Mouse (Mus musculus): ENCODE data around the gene Golph3. TPM values are rescaled to one million over a fixed set of nuclear protein-coding genes. Genes with fewer than 3 reads are reported as not detected.
"Not testable (repeated sequence)": the region's sequence is repeated elsewhere in the genome, so short reads cannot be mapped to it uniquely, and the experiment has no call there.

Golph3 gene
- total and polyA plus RNA-seq, 2 experiments from 2014 or later = 55.8 to 116 TPM

DNA sequence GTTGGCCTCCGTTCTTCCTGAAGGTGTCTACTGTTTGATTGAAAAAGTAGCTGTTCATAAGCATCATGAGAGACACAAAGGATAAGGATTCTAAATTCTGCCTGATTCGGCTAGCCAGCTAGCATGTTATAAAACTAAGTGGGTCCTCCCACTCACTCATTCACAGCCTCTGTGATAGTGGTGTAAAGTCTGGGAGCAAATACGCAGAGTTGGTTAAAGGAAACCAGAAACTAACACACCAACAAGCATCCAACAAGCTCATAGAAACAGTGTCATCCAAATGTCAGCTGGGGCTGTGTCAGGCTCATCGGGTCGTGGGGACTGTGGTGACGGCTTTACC is 41.4 kb downstream of the Golph3 start:
- H3K27me3 ChIP-seq (ENCODE audit: insufficient read depth, low read length) = no peaks in the 10 kb centered on the region

GRCm38 (mm10) chr15:12364096-12364495 is 42.8 kb downstream of the Golph3 start:
- 0 out of 2 replicates have a peak overlapping the region, but pooled peaks have one; percentile 2 for H3K9ac ChIP-seq (replicated peaks; ENCODE audit: low read length, poor library complexity, severe bottlenecking)
- H3K9me3 ChIP-seq (ENCODE audit: low read length) = no peaks in the 10 kb centered on the region
- no peak overlapping the region for H3K4me3 ChIP-seq (ENCODE audit: low read depth, low read length)
- no peak overlapping the region for H3K27ac ChIP-seq (ENCODE audit: low read depth, low read length)
- 89% methylated on average over 4 of the region's 4 CpGs for WGBS
- TF ChIP-seq CTCF (IDR thresholded peaks at IDR 0.05) = no peak
- H3K27me3 ChIP-seq (ENCODE audit: insufficient read depth, low read length) = no peaks in the 10 kb centered on the region
- H3K4me2 ChIP-seq (ENCODE audit: low read depth, low read length, poor library complexity, severe bottlenecking) = no peak overlapping the region
- H3K4me1 ChIP-seq (ENCODE audit: insufficient read depth, low read length) = peaks cover 5% of the 10 kb centered on the region; the same call in 1 of the 2 replicates
- DNase-seq (ENCODE audit: low spot score) (no peak), ATAC-seq (ENCODE audit: low FRiP score) (no peak)
- H3K36me3 ChIP-seq (ENCODE audit: insufficient read depth, low read length) = peaks cover 7% of the 10 kb centered on the region; the same call in 1 of the 2 replicates

More for the DNA sequence above, 41.4 kb downstream of the Golph3 start:
- Histone ChIP-seq H3K27ac (ENCODE audit: low read depth, low read length) (no peak overlapping the region), H3K9ac (replicated peaks; ENCODE audit: low read length, poor library complexity, severe bottlenecking) (no peak overlapping the region), H3K9me3 (ENCODE audit: low read length) (no peaks in the 10 kb centered on the region), H3K4me2 (ENCODE audit: low read depth, low read length, poor library complexity, severe bottlenecking) (no peak overlapping the region), H3K4me3 (ENCODE audit: low read depth, low read length) (no peak overlapping the region), H3K36me3 (ENCODE audit: insufficient read depth, low read length) (peaks cover 7% of the 10 kb centered on the region; the same call in 1 of the 2 replicates), H3K4me1 (ENCODE audit: insufficient read depth, low read length) (peaks cover 5% of the 10 kb centered on the region; the same call in 1 of the 2 replicates)
- no peak for DNase-seq (ENCODE audit: low spot score)
- no peak for TF ChIP-seq CTCF (IDR thresholded peaks at IDR 0.05)
- 88% methylated on average over 6 of the region's 6 CpGs for WGBS
- no peak for ATAC-seq (ENCODE audit: low FRiP score)

- no peaks in the 10 kb centered on the region for H3K27me3 ChIP-seq (ENCODE audit: insufficient read depth, low read length)
- peak overlapping the region; percentile 73 for H3K27ac ChIP-seq (ENCODE audit: low read depth, low read length)
- H3K4me1 ChIP-seq (ENCODE audit: insufficient read depth, low read length) = peaks cover 5% of the 10 kb centered on the region; the same call in 1 of the 2 replicates
- DNase-seq (ENCODE audit: low spot score) = no peak
- 72% methylated on average over 15 of the region's 15 CpGs for WGBS
- H3K9ac ChIP-seq (replicated peaks; ENCODE audit: low read length, poor library complexity, severe bottlenecking) = no peak overlapping the region
- ATAC-seq (ENCODE audit: low FRiP score) = peak; percentile 1; the same call in 1 of the 2 replicates
- no peak overlapping the region for H3K4me2 ChIP-seq (ENCODE audit: low read depth, low read length, poor library complexity, severe bottlenecking)
- H3K36me3 ChIP-seq (ENCODE audit: insufficient read depth, low read length) = peaks cover 6% of the 10 kb centered on the region; the same call in 1 of the 2 replicates
- H3K9me3 ChIP-seq (ENCODE audit: low read length) = no peaks in the 10 kb centered on the region
- TF ChIP-seq CTCF (IDR thresholded peaks at IDR 0.05) = no peak
- no peak overlapping the region for H3K4me3 ChIP-seq (ENCODE audit: low read depth, low read length)
Observed at GRCm38 (mm10) chr15:12365416-12366071, 44.3 kb downstream of the Golph3 start.

DNA sequence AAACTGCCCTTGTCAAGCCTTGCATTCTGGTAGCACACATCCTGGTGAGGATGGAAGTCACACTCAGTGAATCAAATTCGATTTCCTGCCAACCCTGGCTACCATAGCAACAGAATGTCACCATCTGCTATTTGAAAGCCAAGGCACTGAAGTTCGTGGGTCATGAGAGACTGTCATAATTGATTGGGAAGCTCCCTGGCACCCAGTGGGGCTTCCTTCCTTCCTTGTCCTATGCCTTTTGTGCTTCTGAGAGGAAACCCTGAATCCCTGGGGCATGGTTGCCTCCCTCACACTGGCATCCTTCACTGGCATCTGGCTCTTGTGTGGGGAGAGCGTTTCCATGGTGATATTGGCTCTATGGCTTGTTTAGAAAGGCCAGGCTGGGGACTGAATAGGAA is 44.8 kb downstream of the Golph3 start:
- H3K4me1 ChIP-seq (ENCODE audit: insufficient read depth, low read length) = peaks cover 5% of the 10 kb centered on the region; the same call in 1 of the 2 replicates
- H3K27ac ChIP-seq (ENCODE audit: low read depth, low read length) = peak overlapping the region; percentile 73
- TF ChIP-seq CTCF (IDR thresholded peaks at IDR 0.05) = no peak
- H3K27me3 ChIP-seq (ENCODE audit: insufficient read depth, low read length) = no peaks in the 10 kb centered on the region
- H3K9me3 ChIP-seq (ENCODE audit: low read length) = no peaks in the 10 kb centered on the region
- H3K9ac ChIP-seq (replicated peaks; ENCODE audit: low read length, poor library complexity, severe bottlenecking) = no peak overlapping the region
- H3K36me3 ChIP-seq (ENCODE audit: insufficient read depth, low read length) = peaks cover 3% of the 10 kb centered on the region; the same call in 1 of the 2 replicates
- WGBS = 8% methylated on average over 3 of the region's 3 CpGs
- ATAC-seq (ENCODE audit: low FRiP score) (peak; percentile 86), DNase-seq (ENCODE audit: low spot score) (peak; percentile 98)
- no peak overlapping the region for H3K4me2 ChIP-seq (ENCODE audit: low read depth, low read length, poor library complexity, severe bottlenecking)
- no peak overlapping the region for H3K4me3 ChIP-seq (ENCODE audit: low read depth, low read length)

GRCm38 (mm10) chr15:12366580-12367305 is 45.5 kb downstream of the Golph3 start:
- 89% methylated on average over 11 of the region's 11 CpGs for WGBS
- H3K9ac ChIP-seq (replicated peaks; ENCODE audit: low read length, poor library complexity, severe bottlenecking); DNase-seq (ENCODE audit: low spot score); H3K4me3 ChIP-seq (ENCODE audit: low read depth, low read length); H3K4me1 ChIP-seq (ENCODE audit: insufficient read depth, low read length); H3K27me3 ChIP-seq (ENCODE audit: insufficient read depth, low read length); ATAC-seq (ENCODE audit: low FRiP score); H3K4me2 ChIP-seq (ENCODE audit: low read depth, low read length, poor library complexity, severe bottlenecking); H3K9me3 ChIP-seq (ENCODE audit: low read length); H3K36me3 ChIP-seq (ENCODE audit: insufficient read depth, low read length): not testable (repeated sequence)
- H3K27ac ChIP-seq (ENCODE audit: low read depth, low read length) = peak overlapping the region; percentile 73
